Mouse (Mus musculus): ENCODE measurements around the gene Avil. TPM values are rescaled to one million over a fixed set of nuclear protein-coding genes. Genes with fewer than 3 reads are reported as not detected.

Gene Avil
- total and polyA plus RNA-seq, 3 experiments = 10.1 to 49.7 (median 16.0) TPM

- Histone ChIP-seq H3K27me3 (ENCODE audit: control insufficient read depth in 1 of 2, insufficient read depth in 2 of 2, low read length in 2 of 2) (no peaks in the 10 kb centered on the region), H3K36me3 (ENCODE audit: control insufficient read depth in 1 of 2, insufficient read depth in 2 of 2, low read length in 2 of 2) (peaks cover 0 to 6% of the 10 kb centered on the region in 2 experiments; a peak in 2 of 4 replicates), H3K27ac (ENCODE audit: control insufficient read depth, low read depth, low read length) (no peak overlapping the region), H3K4me1 (ENCODE audit: control insufficient read depth in 1 of 2, insufficient read depth in 2 of 2, low read length in 2 of 2) (peaks cover 3 to 10% of the 10 kb centered on the region in 2 experiments; a peak in 2 of 4 replicates), H3K4me3 (ENCODE audit: control insufficient read depth in 1 of 2, insufficient read depth in 1 of 2, low read depth in 2 of 2, low read length in 2 of 2) (peak overlapping the region in 1 of 2 experiments; percentile 63; a peak in 1 of 4 replicates), H3K9ac (ENCODE audit: control insufficient read depth, low read depth, low read length, poor library complexity, severe bottlenecking) (no peak overlapping the region; the same call in 1 of the 2 replicates), H3K79me2 (ENCODE audit: control insufficient read depth, insufficient read depth, low read length, poor library complexity) (no peaks in the 10 kb centered on the region; the same call in 1 of the 2 replicates), H3K9me3 (replicated peaks; ENCODE audit: insufficient read depth, low read length) (no peaks in the 10 kb centered on the region)
- DNase-seq (ENCODE audit: low read depth, low spot score) = peak; percentile 83
- TF ChIP-seq CHD2 (IDR thresholded peaks at IDR 0.05; ENCODE audit: low read length) = no peak
- TF ChIP-seq MAFK (IDR thresholded peaks at IDR 0.05; ENCODE audit: borderline replicate concordance, low read depth, low read length) = no peak
- no peak for TF ChIP-seq POLR2AphosphoS5 (IDR thresholded peaks at IDR 0.05; ENCODE audit: borderline replicate concordance, low read depth, low read length)
- no peak for TF ChIP-seq JUND (IDR thresholded peaks at IDR 0.05; ENCODE audit: low read depth, low read length)
- TF ChIP-seq HCFC1 (IDR thresholded peaks at IDR 0.05; ENCODE audit: low read depth, low read length) = 0 out of 2 replicates have a peak, but pooled peaks have one; percentile 15
- TF ChIP-seq USF2 (IDR thresholded peaks at IDR 0.05; ENCODE audit: borderline replicate concordance in 1 of 2, insufficient read depth in 1 of 2, low read depth in 1 of 2, low read length in 2 of 2) = no peak
- TF ChIP-seq TCF12 (IDR thresholded peaks at IDR 0.05; ENCODE audit: low read depth, low read length) = no peak
- TF ChIP-seq SIN3A (IDR thresholded peaks at IDR 0.05; ENCODE audit: low read length) = peak; percentile 63
- TF ChIP-seq GABPA (IDR thresholded peaks at IDR 0.05; ENCODE audit: low read depth, low read length) = no peak
- no peak for TF ChIP-seq EP300 (IDR thresholded peaks at IDR 0.05; ENCODE audit: low read depth in 1 of 2, low read length in 2 of 2)
- no peak for TF ChIP-seq MEF2A (IDR thresholded peaks at IDR 0.05; ENCODE audit: extremely low read depth, insufficient replicate concordance, low read depth, low read length, poor library complexity, severe bottlenecking)
- no peak for TF ChIP-seq BHLHE40 (IDR thresholded peaks at IDR 0.05; ENCODE audit: borderline replicate concordance, low read depth, low read length)
- TF ChIP-seq CTCF (IDR thresholded peaks at IDR 0.05 in 2 of 3, conservative IDR thresholded peaks at IDR 0.05 in 1 of 3; ENCODE audit: control insufficient read depth in 1 of 3, insufficient read depth in 1 of 3, low read depth in 2 of 3, low read length in 3 of 3, poor library complexity in 1 of 3, severe bottlenecking in 1 of 3) = peak; percentile 90 to 96 (median 96)
- no peak for TF ChIP-seq POLR2A (IDR thresholded peaks at IDR 0.05; ENCODE audit: control insufficient read depth in 1 of 2, insufficient read depth in 1 of 2, low read depth in 1 of 2, low read length in 2 of 2, poor library complexity in 1 of 2)
- no peak for TF ChIP-seq ZNF384 (IDR thresholded peaks at IDR 0.05; ENCODE audit: low read depth, low read length)
- peak; percentile 51 for TF ChIP-seq RAD21 (IDR thresholded peaks at IDR 0.05; ENCODE audit: low read depth, low read length)
- no peak for TF ChIP-seq MYB (IDR thresholded peaks at IDR 0.05; ENCODE audit: low read depth, low read length)
- no peak for TF ChIP-seq TAL1 (IDR thresholded peaks at IDR 0.05; ENCODE audit: low read length)
- TF ChIP-seq SMC3 (IDR thresholded peaks at IDR 0.05; ENCODE audit: low read depth, low read length) = peak; percentile 72
- TF ChIP-seq MAZ (IDR thresholded peaks at IDR 0.05; ENCODE audit: low read depth, low read length) = no peak
Measured at GRCm38 (mm10) chr10:127058161-127058560, 57.7 kb downstream of the Avil start.

GRCm38 (mm10) chr10:127058708-127059107 is 58.2 kb downstream of the Avil start:
- TF ChIP-seq USF1 (IDR thresholded peaks at IDR 0.05; ENCODE audit: low read depth, low read length) (no peak), MEF2A (IDR thresholded peaks at IDR 0.05; ENCODE audit: extremely low read depth, insufficient replicate concordance, low read depth, low read length, poor library complexity, severe bottlenecking) (no peak), KAT2A (conservative IDR thresholded peaks at IDR 0.05; ENCODE audit: low read depth, low read length) (no peak), HCFC1 (IDR thresholded peaks at IDR 0.05; ENCODE audit: low read depth, low read length) (no peak), MYB (IDR thresholded peaks at IDR 0.05; ENCODE audit: low read depth, low read length) (no peak), POLR2AphosphoS2 (IDR thresholded peaks at IDR 0.05; ENCODE audit: low read length) (no peak), EP300 (IDR thresholded peaks at IDR 0.05; ENCODE audit: low read depth in 1 of 2, low read length in 2 of 2) (no peak), GABPA (IDR thresholded peaks at IDR 0.05; ENCODE audit: low read depth, low read length) (no peak), E2F4 (IDR thresholded peaks at IDR 0.05; ENCODE audit: borderline replicate concordance, low read depth, low read length) (no peak), SIN3A (IDR thresholded peaks at IDR 0.05; ENCODE audit: low read length) (no peak), MXI1 (IDR thresholded peaks at IDR 0.05; ENCODE audit: low read depth, low read length) (no peak), MYC (IDR thresholded peaks at IDR 0.05; ENCODE audit: low read depth, low read length) (no peak), UBTF (IDR thresholded peaks at IDR 0.05; ENCODE audit: borderline replicate concordance, insufficient read depth, low read depth, low read length) (no peak), RCOR1 (IDR thresholded peaks at IDR 0.05; ENCODE audit: low read depth, low read length) (no peak), ZKSCAN1 (IDR thresholded peaks at IDR 0.05; ENCODE audit: low read depth, low read length) (no peak)
- H3K79me2 ChIP-seq (ENCODE audit: control insufficient read depth, insufficient read depth, low read length, poor library complexity) = peaks cover 3% of the 10 kb centered on the region
- DNase-seq (ENCODE audit: low read depth, low spot score) = no peak
- peaks cover 3 to 10% of the 10 kb centered on the region in 2 experiments; a peak in 2 of 4 replicates for H3K4me1 ChIP-seq (ENCODE audit: control insufficient read depth in 1 of 2, insufficient read depth in 2 of 2, low read length in 2 of 2)
- H3K27me3 ChIP-seq (ENCODE audit: control insufficient read depth in 1 of 2, insufficient read depth in 2 of 2, low read length in 2 of 2) = no peaks in the 10 kb centered on the region
- H3K36me3 ChIP-seq (ENCODE audit: control insufficient read depth in 1 of 2, insufficient read depth in 2 of 2, low read length in 2 of 2) = peaks cover 0 to 6% of the 10 kb centered on the region in 2 experiments; a peak in 2 of 4 replicates
- peak overlapping the region; percentile 35 to 63 for H3K4me3 ChIP-seq (ENCODE audit: control insufficient read depth in 1 of 2, insufficient read depth in 1 of 2, low read depth in 2 of 2, low read length in 2 of 2)
- H3K27ac ChIP-seq (ENCODE audit: control insufficient read depth, low read depth, low read length) = no peak overlapping the region
- no peaks in the 10 kb centered on the region for H3K9me3 ChIP-seq (replicated peaks; ENCODE audit: insufficient read depth, low read length)
- peak overlapping the region; percentile 3; the same call in 1 of the 2 replicates for H3K9ac ChIP-seq (ENCODE audit: control insufficient read depth, low read depth, low read length, poor library complexity, severe bottlenecking)
